Mouse (Mus musculus) retina, postnatal 1 day (tissue): Measurements from ENCODE around the gene Gm20388.

ENCODE experiments used
- DNase-seq: peaks from one replicate; pipeline ENCODE4 v3.0.0-alpha.2; 2012

Gene Gm20388

GRCm38 (mm10) chr8:119964859-119965258, 54.2 kb downstream of the Gm20388 start:
- no peak for DNase-seq

DNA sequence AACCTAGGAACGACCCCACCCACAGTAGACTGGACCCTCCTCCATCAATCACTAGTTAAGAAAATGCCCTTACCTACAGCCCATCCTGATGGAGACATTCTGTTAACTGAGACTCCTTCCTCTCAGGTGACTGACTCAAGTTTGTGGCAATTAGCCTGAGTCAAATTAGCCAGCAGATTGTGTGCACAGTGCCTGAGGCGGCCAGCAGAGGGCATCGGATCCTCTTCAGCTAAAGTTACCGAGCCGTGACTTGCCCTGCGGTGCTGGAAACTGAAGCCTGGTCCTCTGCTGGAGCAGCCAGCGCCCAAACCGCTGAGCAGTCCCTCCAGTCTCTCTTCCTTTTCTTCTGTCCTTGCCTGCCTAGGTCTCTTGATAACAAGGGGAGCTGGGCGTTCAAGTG, 56.8 kb downstream of the Gm20388 start:
- DNase-seq: no peak

- no peak for DNase-seq
Measured at GRCm38 (mm10) chr8:119970169-119970568, 59.5 kb downstream of the Gm20388 start.

DNA sequence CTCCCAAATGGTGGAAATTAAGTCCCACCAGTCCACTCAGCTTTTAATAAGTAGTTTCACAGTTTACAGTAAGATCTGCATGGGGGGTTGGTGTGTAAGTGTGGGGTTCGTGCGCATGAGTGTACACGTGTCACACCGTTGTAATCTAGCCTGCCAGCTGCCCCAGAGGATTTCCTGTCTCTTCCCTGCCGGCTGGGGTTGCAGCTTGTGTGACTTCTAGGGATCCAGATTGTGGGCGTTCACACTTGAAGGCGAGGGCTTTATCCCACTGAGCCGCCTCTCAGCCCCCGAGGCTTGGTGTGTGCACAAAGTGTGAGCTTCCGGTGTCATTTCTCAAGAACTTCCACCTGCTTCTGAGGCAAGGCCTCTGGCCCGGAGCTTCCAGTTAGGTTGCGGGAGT, 61.9 kb downstream of the Gm20388 start:
- no peak for DNase-seq

- no peak for DNase-seq
Measured at GRCm38 (mm10) chr8:119978770-119979381, 68.2 kb downstream of the Gm20388 start.

DNA sequence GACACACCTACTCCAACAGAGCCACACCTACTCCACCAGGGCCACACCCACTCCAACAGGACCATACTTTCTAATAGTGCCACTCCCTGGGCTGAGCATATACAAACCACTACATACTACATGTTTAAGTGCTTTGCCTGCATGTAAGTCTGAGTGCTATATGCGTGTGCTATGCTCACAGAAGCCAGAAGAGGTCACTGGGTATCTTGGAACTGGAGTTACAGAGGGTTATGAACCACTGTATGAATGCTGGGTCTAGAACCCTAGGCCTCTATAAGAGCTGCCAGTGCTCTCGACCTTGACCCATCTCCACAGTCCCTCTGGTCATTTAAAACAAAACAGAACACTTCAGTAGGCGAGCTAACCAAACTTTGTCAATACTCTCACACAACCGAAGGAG, 70.6 kb downstream of the Gm20388 start:
- no peak for DNase-seq

DNA sequence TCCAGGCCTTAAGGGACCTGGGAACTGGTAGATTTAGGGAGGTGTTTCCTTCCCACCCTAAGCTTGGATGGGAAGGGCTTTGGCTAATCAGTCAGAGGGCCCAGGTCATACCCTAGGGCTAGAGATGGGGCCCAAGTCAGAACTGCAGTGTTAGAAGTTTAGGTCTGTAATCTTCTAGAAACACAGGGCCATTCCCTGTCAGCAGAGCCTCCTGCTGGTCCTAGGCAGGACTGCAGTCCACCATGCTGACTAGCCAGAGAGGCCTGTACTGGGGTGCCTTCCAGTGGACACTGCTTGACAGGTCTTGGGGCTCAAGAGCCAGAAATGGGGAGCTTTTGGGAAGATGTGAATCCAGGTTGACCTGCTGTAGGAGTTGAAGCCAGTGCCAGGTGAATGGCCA, 73.4 kb downstream of the Gm20388 start:
- DNase-seq: no peak

DNA sequence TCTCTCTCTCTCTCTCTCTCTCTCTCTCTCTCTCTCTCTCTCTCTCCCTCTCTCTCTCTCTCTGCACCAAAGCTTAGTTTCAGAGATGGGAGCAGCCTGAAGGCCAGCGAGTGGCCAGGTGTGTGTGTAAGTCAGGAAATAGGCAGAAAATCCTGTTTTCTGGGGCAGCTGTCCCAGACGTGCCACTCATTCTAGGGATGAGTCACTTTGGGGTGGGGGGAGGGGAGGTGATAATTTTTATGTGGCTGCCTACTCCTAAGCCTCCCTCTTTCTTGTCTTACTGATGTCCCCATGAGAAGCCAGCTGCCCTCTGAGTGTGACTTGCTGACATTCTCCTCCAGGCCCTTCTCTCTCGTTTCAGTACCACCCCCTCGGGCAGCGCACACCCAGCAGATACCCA, 75.5 kb downstream of the Gm20388 start:
- no peak for DNase-seq

- DNase-seq: no peak
Measured at GRCm38 (mm10) chr8:119988087-119988486, 77.4 kb downstream of the Gm20388 start.

GRCm38 (mm10) chr8:119992249-119992648, 81.6 kb downstream of the Gm20388 start, which contains the start of gene Crispld2:
Gene Crispld2, plus strand, starts transcription at chr8:119992438.
- DNase-seq: peak; percentile 91

DNA sequence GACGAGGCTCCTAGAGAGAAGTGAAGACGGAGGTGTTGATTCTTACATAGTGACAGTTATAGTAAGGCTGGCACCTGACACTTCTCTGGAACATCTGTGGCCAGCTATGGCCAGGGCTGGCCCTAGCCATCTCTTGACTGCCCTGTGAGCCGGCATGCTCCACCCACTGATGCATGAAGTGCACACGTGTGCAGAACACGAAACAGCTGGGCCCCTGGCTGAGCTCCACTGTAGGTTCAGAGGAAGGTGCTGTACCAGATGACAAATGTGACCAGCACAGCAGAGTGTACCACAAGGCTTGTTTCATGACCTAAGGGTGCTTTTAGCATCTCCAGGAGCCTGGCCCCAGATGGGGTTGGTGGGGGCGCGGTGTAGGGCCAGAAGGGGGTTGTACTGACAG, 83.5 kb downstream of the Gm20388 start:
- no peak for DNase-seq

- no peak for DNase-seq
Measured at GRCm38 (mm10) chr8:119994556-119994955, 83.9 kb downstream of the Gm20388 start.

GRCm38 (mm10) chr8:119997266-119997665, 86.6 kb downstream of the Gm20388 start:
- DNase-seq: no peak

DNA sequence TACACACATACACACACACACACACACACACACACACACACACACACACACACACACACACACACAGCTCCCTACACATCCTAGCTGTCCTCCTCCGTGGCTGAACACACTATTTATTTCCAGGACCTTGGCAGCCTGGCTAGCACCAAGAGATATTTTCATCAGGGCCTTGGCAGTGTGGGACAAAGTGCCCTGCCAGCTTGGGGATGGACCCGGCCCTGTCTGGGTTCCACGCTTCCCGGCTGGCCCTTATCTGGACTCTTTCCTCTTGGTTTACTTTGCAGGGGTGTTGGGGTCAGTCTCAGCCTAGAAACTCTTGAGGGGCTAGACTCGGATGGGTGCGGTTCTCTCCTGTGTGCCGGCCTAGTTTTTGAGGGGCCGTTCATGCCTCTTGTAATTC, 89.8 kb downstream of the Gm20388 start:
- DNase-seq: no peak

- peak; percentile 68 for DNase-seq
Measured at GRCm38 (mm10) chr8:120001712-120002111, 91.1 kb downstream of the Gm20388 start.

- no peak for DNase-seq
Measured at GRCm38 (mm10) chr8:120002348-120002747, 91.7 kb downstream of the Gm20388 start.

- DNase-seq: peak; percentile 48
Measured at GRCm38 (mm10) chr8:120004154-120004702, 93.6 kb downstream of the Gm20388 start.

- DNase-seq: no peak
Measured at GRCm38 (mm10) chr8:120004705-120005381, 94.2 kb downstream of the Gm20388 start.

DNA sequence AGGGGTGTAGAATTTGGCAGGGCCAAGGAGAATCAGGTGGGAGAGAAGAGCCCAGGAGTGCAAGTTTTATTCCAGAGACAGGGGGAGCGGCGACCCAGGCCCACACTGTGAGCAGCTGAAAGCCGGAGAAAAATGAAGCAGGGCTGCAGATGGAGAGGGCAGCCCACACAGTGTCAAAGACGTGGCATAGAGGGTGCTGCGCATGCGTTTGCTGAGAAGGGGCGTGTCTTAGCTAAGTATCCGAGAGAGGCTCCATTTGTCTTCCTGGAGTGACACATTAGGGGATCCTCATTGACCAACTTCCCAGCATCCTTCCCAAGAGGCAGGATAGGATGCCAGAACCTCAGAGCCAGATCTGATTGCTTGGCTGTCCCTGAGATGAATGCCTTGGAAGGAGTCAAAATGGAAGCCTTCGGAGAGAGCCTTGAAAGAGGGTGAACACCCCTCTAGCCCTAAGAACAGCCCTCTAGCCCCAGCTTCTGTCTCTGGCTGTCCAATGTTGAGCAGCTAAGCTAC, 96.1 kb downstream of the Gm20388 start:
- DNase-seq: peak; percentile 61

- no peak for DNase-seq
Measured at GRCm38 (mm10) chr8:120007178-120007577, 96.5 kb downstream of the Gm20388 start.

- no peak for DNase-seq
Measured at GRCm38 (mm10) chr8:120009284-120009683, 98.6 kb downstream of the Gm20388 start.

- no peak for DNase-seq
Measured at GRCm38 (mm10) chr8:120012491-120012890, 101.8 kb downstream of the Gm20388 start.

DNA sequence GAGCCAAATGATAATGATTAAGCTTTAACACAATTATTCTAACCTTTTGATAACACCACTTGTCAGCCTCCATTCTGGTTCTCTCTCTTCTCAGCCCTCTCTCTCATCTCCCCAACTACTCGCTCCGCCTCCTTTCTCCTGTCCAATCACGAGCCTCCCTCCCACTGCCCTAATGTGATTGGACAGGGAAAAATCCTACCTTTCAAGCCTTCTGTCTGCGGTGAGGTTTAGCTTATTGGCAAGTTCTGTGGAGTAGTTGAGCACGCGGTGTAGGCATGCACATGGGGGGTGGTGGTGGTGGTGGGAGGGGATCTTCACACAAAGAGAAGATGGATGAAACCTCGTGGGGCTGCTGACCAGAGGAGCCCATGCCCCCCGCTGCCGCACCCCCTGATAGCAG, 102.3 kb downstream of the Gm20388 start:
- peak; percentile 59 for DNase-seq
